Mouse (Mus musculus) limb, embryonic 14.5 days (tissue): ENCODE measurements around the gene Fars2. TPM values are rescaled to one million over a fixed set of nuclear protein-coding genes. Genes with fewer than 3 reads are reported as not detected.
"Not testable (repeated sequence)": the region's sequence is repeated elsewhere in the genome, so short reads cannot be mapped to it uniquely, and the experiment has no call there.

Experiments used
- ATAC-seq: fragments of 200-750 bp; cut with Nextera tagmentation; 2 replicates; pipeline ENCODE4 v1.8.0; 2017; ENCODE audit warnings: low read depth, moderate number of reproducible peaks, moderate TSS enrichment; ENCODE audit not compliant: low FRiP score
- DNase-seq: peaks from one replicate; pipeline ENCODE4 v3.0.0-alpha.2; 2015; ENCODE audit warnings: low spot score
- H3K27ac ChIP-seq: fragments of 300-500 bp; sonication (generic); replicated peaks from 2 replicates; pipeline ENCODE4 v1.5.1; 2014; ENCODE audit warnings: low read depth, mild to moderate bottlenecking, low read length, moderate library complexity, mixed read lengths
- H3K27me3 ChIP-seq: fragments of 300-500 bp; sonication (generic); 2 replicates; pipeline ENCODE4 v1.6.1; 2014; ENCODE audit warnings: low read length, mixed read lengths; ENCODE audit not compliant: control insufficient read depth, insufficient read depth
- H3K36me3 ChIP-seq: fragments of 300-500 bp; sonication (generic); 2 replicates; pipeline ENCODE4 v1.6.1; 2014; ENCODE audit warnings: mild to moderate bottlenecking, low read length, moderate library complexity, mixed read lengths; ENCODE audit not compliant: control insufficient read depth, insufficient read depth
- H3K4me1 ChIP-seq: fragments of 300-500 bp; sonication (generic); 2 replicates; pipeline ENCODE4 v1.6.1; 2014; ENCODE audit warnings: antibody characterized with exemption, low read length, mixed read lengths; ENCODE audit not compliant: control insufficient read depth, insufficient read depth
- H3K4me2 ChIP-seq: fragments of 300-500 bp; sonication (generic); replicated peaks from 2 replicates; pipeline ENCODE4 v1.6.1; 2014; ENCODE audit warnings: low read depth, mild to moderate bottlenecking, low read length, moderate library complexity; ENCODE audit not compliant: severe bottlenecking
- H3K4me3 ChIP-seq: fragments of 300-500 bp; sonication (generic); replicated peaks from 2 replicates; pipeline ENCODE4 v1.5.1; 2014; ENCODE audit warnings: low read length
- H3K9ac ChIP-seq: fragments of 300-500 bp; sonication (generic); 2 replicates; pipeline ENCODE4 v1.6.1; 2014; ENCODE audit warnings: mild to moderate bottlenecking, low read depth, low read length, moderate library complexity; ENCODE audit not compliant: severe bottlenecking
- H3K9me3 ChIP-seq: fragments of 300-500 bp; sonication (generic); 2 replicates; pipeline ENCODE4 v1.6.1; 2016; ENCODE audit warnings: low read length; ENCODE audit not compliant: control insufficient read depth
- POLR2A ChIP-seq: fragments of 200-500 bp; IDR thresholded peaks from 2 replicates; pipeline ENCODE4 v1.8.0; 2012; ENCODE audit warnings: inconsistent platforms, mild to moderate bottlenecking, moderate library complexity, borderline replicate concordance; ENCODE audit not compliant: insufficient read depth, insufficient read length; ENCODE audit errors: extremely low read depth
- WGBS: fragments of 180-500 bp; shearing (Covaris S2); extraction: QIAGEN DNeasy Blood & Tissue Kit; methylation state at CpG from one replicate; pipeline ENCODE4 v1.1.7; 2014; 5-methylcytosine and 5-hydroxymethylcytosine counted together
- polyA plus RNA-seq, 2 experiments: library from polyadenylated mRNA; depleted of rRNA in 1 of 2; stranded (reverse) in 1 of 2; unstranded in 1 of 2; fragments of >200 nt; fragmentation: Nextera tagmentation in 1 of 2; extraction: Ambion mirVana in 1 of 2; gene quantifications; 2 replicates each; pipeline versions ENCODE4 v1.2.1 to v1.2.3; 2012 to 2014

The Fars2 gene
- polyA plus RNA-seq, 2 experiments: 27.6 to 35.2 TPM

DNA sequence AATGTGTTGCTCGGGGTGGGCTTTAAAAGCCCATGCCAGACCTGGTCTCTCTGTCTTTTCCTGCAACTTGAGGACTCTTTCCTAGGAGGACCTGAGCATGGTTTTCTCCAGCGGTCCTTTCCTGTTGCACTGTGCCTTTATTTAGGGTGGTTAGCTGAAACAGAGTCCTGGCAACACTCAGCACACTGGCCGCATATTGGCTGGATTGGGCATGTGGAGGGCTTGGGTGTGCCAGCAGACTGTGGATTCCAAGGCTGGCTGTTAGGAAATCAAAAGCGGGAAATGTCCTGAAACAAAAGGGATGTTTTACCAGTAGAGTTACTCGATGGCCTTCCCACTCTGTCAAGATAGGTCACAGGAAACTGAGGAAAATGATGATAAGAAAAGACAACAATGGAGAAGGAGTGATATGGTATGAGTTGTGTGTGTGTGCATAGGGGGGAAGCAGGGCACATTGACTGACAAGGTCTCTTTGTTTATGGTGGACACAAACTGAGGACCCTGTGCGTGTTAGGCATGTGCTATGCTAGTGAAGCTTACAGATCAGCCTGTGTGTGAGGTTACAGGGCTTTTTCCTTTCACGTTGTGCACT lies 39.2 kb downstream of the Fars2 start:
- 92% methylated on average over 7 of the region's 7 CpGs for WGBS
- no peak for TF ChIP-seq POLR2A
- H3K27ac ChIP-seq: no peak overlapping the region
- no peaks in the 10 kb centered on the region; the same call in 1 of the 2 replicates for H3K36me3 ChIP-seq
- no peak for DNase-seq
- no peaks in the 10 kb centered on the region for H3K9me3 ChIP-seq
- no peak for ATAC-seq
- H3K4me1 ChIP-seq: 0 out of 2 replicates have a peak, but pooled peaks cover 8% of the 10 kb centered on the region
- no peak overlapping the region for H3K4me3 ChIP-seq
- no peak overlapping the region for H3K4me2 ChIP-seq
- no peak overlapping the region for H3K9ac ChIP-seq
- H3K27me3 ChIP-seq: no peaks in the 10 kb centered on the region

DNA sequence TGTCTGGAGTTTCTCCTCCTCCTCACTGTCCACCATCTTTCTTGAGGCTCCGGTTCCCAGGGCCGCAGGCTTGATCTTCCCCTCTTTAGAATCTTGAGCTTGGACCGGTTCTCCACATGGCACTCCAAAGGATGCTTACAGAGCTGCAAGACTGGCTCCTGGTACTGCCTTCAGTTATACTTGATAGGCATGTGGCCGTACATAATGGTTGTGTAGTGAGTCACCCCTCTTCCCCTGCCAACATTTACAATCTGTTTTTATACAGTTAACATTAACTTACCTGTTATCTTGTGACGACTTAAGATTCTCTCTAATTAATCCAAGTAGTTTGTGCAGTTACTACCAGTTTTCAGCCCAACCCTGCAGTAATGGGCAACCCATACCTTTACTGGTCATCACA lies 46.2 kb downstream of the Fars2 start:
- no peaks in the 10 kb centered on the region for H3K4me1 ChIP-seq

DNA sequence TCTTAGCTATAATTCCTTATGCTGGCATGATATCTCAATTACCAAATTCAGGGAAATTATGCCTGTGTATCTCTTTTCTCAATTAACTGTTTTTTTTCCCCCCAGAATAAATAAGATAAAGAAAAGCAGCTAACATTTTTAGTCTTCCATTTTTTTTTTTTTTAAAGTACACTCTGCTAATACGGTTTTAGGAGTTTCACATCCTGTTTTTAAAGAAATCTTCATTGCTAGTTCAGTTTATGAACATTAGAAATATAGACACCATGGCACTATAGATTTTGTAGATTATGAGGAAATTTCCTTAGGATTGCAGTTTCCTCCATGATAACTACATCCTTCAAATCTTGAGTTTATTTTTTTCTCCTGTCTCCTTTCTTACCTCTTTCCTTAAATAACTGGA lies 46.7 kb downstream of the Fars2 start:
- H3K36me3 ChIP-seq: no peaks in the 10 kb centered on the region
- no peaks in the 10 kb centered on the region for H3K4me1 ChIP-seq
- H3K27me3 ChIP-seq: no peaks in the 10 kb centered on the region
- no peak overlapping the region for H3K9ac ChIP-seq
- H3K4me3 ChIP-seq: no peak overlapping the region
- WGBS: 81% methylated on average over 1 of the region's 1 CpGs
- no peak for TF ChIP-seq POLR2A
- H3K4me2 ChIP-seq: no peak overlapping the region
- no peaks in the 10 kb centered on the region for H3K9me3 ChIP-seq
- H3K27ac ChIP-seq: no peak overlapping the region
- ATAC-seq (no peak), DNase-seq (no peak)

More for the DNA sequence above, 46.2 kb downstream of the Fars2 start:
- Histone ChIP-seq H3K27me3 (no peaks in the 10 kb centered on the region), H3K9ac (no peak overlapping the region), H3K27ac (no peak overlapping the region), H3K9me3 (no peaks in the 10 kb centered on the region), H3K36me3 (no peaks in the 10 kb centered on the region), H3K4me3 (no peak overlapping the region), H3K4me2 (no peak overlapping the region)
- ATAC-seq (no peak), DNase-seq (no peak)
- 82% methylated on average over 5 of the region's 5 CpGs for WGBS
- no peak for TF ChIP-seq POLR2A

DNA sequence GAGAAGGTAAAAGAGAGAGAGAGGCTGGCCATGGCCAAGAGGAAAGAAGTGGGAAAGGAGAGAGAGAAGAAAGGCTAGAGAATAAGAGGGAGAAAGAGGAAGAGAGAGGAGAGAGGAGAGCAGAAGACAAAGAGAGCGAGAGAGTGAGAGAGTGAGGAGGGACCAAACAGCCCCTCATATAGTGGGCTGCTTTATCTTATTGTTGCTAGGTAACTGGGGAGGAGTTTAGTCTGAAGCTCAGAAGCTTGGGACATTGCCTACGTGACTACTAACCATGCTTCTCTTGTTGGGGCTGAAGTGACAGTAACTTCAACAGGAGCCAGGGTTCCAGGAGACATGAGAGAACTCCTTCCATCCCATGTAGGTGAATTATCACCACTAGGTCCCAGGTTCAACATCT lies 55.8 kb downstream of the Fars2 start:
- not testable (repeated sequence) for ATAC-seq, H3K36me3 ChIP-seq, H3K9me3 ChIP-seq, H3K4me2 ChIP-seq, H3K27ac ChIP-seq, H3K4me3 ChIP-seq, H3K9ac ChIP-seq, H3K4me1 ChIP-seq, DNase-seq, H3K27me3 ChIP-seq
- WGBS: 60% methylated on average over 2 of the region's 2 CpGs

DNA sequence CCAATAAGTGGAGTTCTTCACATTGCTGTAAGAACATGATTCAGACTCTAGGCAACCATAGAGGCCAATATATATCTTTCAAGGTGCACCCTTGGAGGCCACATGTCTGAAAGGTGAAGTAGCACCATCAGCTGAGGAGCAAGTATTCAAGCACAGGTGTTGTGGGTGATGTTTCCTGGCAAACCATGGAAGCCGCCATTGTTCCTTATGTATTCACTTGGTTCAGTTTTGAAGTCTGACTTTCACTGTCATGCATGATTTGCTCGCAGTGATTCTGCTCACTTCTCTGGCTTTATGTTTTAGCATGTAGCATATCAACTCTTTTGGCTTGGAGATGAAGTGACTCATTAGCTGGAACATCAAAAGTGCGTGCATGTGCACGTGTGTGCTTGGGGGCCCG lies 56.9 kb downstream of the Fars2 start:
- TF ChIP-seq POLR2A: no peak
- no peak overlapping the region for H3K9ac ChIP-seq
- 94% methylated on average over 5 of the region's 5 CpGs for WGBS

DNA sequence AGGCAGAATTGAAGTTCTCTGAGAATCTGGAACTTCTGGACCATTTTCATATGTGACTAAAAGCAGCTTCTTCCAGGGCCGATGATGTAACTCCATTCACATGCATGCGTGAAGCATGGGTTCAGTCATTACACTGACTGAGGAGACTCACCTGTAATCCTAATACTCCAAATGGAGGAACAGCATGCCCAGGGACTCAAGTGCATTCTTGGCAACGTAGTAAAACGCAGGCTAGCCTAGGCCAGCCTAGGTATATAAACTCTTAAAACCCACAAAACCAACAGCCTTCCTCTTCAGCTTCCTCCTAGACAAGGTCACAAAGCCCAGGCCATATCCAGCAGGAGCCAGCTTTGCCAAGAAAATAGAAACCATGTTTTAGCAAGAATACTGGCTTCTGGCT lies 57.6 kb downstream of the Fars2 start:
- Histone ChIP-seq H3K4me2 (no peak overlapping the region), H3K9ac (no peak overlapping the region), H3K9me3 (no peaks in the 10 kb centered on the region), H3K27ac (no peak overlapping the region), H3K4me3 (no peak overlapping the region), H3K27me3 (no peaks in the 10 kb centered on the region), H3K36me3 (no peaks in the 10 kb centered on the region), H3K4me1 (no peaks in the 10 kb centered on the region)
- DNase-seq (no peak), ATAC-seq (no peak)
- 75% methylated on average over 4 of the region's 4 CpGs for WGBS
- TF ChIP-seq POLR2A: no peak

More for the DNA sequence above, 56.9 kb downstream of the Fars2 start:
- H3K4me1 ChIP-seq: no peaks in the 10 kb centered on the region
- no peaks in the 10 kb centered on the region for H3K27me3 ChIP-seq
- no peaks in the 10 kb centered on the region for H3K9me3 ChIP-seq
- H3K4me3 ChIP-seq: no peak overlapping the region
- H3K4me2 ChIP-seq: no peak overlapping the region
- H3K27ac ChIP-seq: no peak overlapping the region
- H3K36me3 ChIP-seq: no peaks in the 10 kb centered on the region
- DNase-seq (no peak), ATAC-seq (no peak)
